Mouse (Mus musculus) stomach, postnatal 0 days (tissue): ENCODE measurements at regions not wholly inside any gene's neighbourhood (a gene's known extent, or its start where the extent isn't known, plus 50 kb on each side); places are given as distances from the start of the nearest gene placed in this dataset.

Experiments
- ATAC-seq: fragments of 200-750 bp; cut with Nextera tagmentation; 2 replicates; pipeline ENCODE4 v1.8.0; 2017; ENCODE audit not compliant: low FRiP score, low TSS enrichment
- DNase-seq: peaks from one replicate; pipeline ENCODE4 v3.0.0-alpha.2; 2016; ENCODE audit warnings: low spot score
- H3K27ac ChIP-seq: fragments of 300-500 bp; sonication (generic); replicated peaks from 2 replicates; pipeline ENCODE4 v1.5.1; 2014; ENCODE audit warnings: mild to moderate bottlenecking, control low read depth
- H3K27me3 ChIP-seq: fragments of 300-500 bp; sonication (generic); 2 replicates; pipeline ENCODE4 v1.6.1; 2014; ENCODE audit warnings: low read length; ENCODE audit not compliant: control insufficient read depth, insufficient read depth
- H3K36me3 ChIP-seq: fragments of 300-500 bp; sonication (generic); 2 replicates; pipeline ENCODE4 v1.6.1; 2014; ENCODE audit warnings: low read length, mixed read lengths; ENCODE audit not compliant: control insufficient read depth, insufficient read depth
- H3K4me1 ChIP-seq: fragments of 300-500 bp; sonication (generic); replicated peaks from 2 replicates; pipeline ENCODE4 v1.6.1; 2014; ENCODE audit warnings: antibody characterized with exemption; ENCODE audit not compliant: control insufficient read depth, insufficient read depth
- H3K4me2 ChIP-seq: fragments of 300-500 bp; sonication (generic); replicated peaks from 2 replicates; pipeline ENCODE4 v1.6.1; 2014; ENCODE audit warnings: low read depth, mild to moderate bottlenecking, control low read depth, moderate library complexity
- H3K4me3 ChIP-seq: fragments of 300-500 bp; sonication (generic); 2 replicates; pipeline ENCODE4 v1.5.1; 2014; ENCODE audit warnings: low read depth, low read length, control low read depth
- H3K9ac ChIP-seq: fragments of 300-500 bp; sonication (generic); 2 replicates; pipeline ENCODE4 v1.6.1; 2014; ENCODE audit warnings: mild to moderate bottlenecking, low read length, control low read depth, mixed read lengths
- H3K9me3 ChIP-seq: fragments of 300-500 bp; sonication (generic); 2 replicates; pipeline ENCODE4 v1.6.1; 2016; ENCODE audit warnings: low read length; ENCODE audit not compliant: control insufficient read depth
- CTCF ChIP-seq: IDR thresholded peaks from 2 replicates; pipeline ENCODE4 v1.5.1; 2016; ENCODE audit warnings: antibody characterized with exemption, low read depth, mild to moderate bottlenecking, moderate library complexity
- EP300 ChIP-seq: optimal IDR thresholded peaks from 2 replicates; pipeline ENCODE3; 2016; ENCODE audit warnings: antibody characterized with exemption
- WGBS: fragments of 180-500 bp; shearing (Covaris S2); extraction: QIAGEN DNeasy Blood & Tissue Kit; methylation state at CpG from one replicate; pipeline ENCODE4 v1.1.7; 2014; 5-methylcytosine and 5-hydroxymethylcytosine counted together

DNA sequence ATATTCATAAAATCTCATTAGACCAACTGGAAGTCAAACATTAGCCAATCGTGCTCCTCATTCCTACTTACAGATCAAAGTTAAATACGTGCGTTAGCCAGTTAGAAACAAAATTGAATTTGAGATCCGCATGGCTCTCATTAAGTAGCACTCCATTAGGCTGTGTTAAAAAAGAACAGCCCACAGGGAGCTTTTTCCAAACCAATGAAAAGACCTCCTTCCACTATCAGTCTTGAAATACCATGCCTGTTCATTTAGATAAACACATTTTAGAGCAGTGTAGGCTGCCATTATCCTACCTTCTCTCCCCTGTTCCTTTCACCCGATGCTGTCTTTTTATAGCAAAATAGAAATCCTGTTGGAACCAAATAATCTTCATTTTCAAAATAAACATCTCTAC is 261.5 kb upstream of the Ppargc1a start:
- no peak for TF ChIP-seq CTCF
- TF ChIP-seq EP300: no peak
- Histone ChIP-seq H3K9ac (no peak overlapping the region), H3K27me3 (no peaks in the 10 kb centered on the region), H3K36me3 (no peaks in the 10 kb centered on the region), H3K4me2 (no peak overlapping the region), H3K4me1 (no peaks in the 10 kb centered on the region), H3K4me3 (no peak overlapping the region), H3K27ac (no peak overlapping the region), H3K9me3 (no peaks in the 10 kb centered on the region)
- 79% methylated on average over 5 of the region's 5 CpGs for WGBS
- ATAC-seq (no peak), DNase-seq (no peak)

DNA sequence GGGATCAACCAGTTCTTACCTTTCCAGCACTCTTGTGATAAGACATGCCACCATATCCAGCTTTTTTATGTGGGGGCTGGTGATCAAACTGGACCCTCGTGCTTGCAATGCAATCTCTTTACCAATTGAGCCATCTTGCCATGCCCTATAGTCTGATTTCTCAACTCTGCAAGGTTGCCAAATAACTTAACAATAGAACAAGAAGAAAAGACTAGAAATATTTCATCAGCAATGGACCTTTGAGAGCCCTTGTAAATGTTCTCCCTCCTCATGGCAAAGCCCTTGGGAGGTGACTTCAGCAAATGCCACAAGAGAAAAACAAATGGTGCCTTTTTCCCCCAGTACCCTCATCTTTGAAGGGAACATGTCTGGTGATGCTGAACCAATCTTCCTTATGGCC is 258.7 kb upstream of the Ppargc1a start:
- no peaks in the 10 kb centered on the region for H3K36me3 ChIP-seq
- H3K9ac ChIP-seq: no peak overlapping the region
- no peak overlapping the region for H3K4me2 ChIP-seq
- 75% methylated on average over 1 of the region's 1 CpGs for WGBS
- no peak for ATAC-seq
- H3K27me3 ChIP-seq: no peaks in the 10 kb centered on the region
- TF ChIP-seq CTCF: no peak
- no peak for TF ChIP-seq EP300
- H3K4me1 ChIP-seq: no peaks in the 10 kb centered on the region
- DNase-seq: no peak
- H3K4me3 ChIP-seq: no peak overlapping the region
- no peaks in the 10 kb centered on the region for H3K9me3 ChIP-seq
- no peak overlapping the region for H3K27ac ChIP-seq

DNA sequence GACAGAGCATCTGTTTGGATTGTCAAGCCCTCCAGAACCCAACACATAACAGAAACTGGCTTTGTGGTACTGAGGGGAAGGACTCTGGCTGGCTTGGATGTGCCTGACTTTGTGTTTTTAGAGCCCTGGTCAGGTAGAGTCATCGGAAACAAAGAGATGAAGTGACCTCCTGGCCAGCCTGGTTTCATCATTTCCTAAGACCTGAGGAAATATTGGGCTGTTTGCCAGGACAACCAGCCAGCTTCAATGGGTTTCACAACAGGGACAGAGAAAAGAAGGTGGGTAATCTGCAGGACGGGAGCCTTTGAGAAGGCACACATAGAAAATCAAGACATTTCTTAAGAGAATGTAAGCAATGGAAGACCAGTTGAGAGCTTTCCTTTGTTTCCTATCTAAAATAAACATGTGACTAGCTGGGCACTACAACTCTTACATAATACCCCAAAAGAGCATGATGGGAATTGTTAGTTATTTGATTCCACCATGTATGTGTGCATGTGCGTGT is 258.1 kb upstream of the Ppargc1a start:
- H3K9ac ChIP-seq: no peak overlapping the region
- no peaks in the 10 kb centered on the region for H3K9me3 ChIP-seq
- no peak for TF ChIP-seq EP300
- no peak for TF ChIP-seq CTCF
- no peak overlapping the region for H3K4me2 ChIP-seq
- WGBS: 79% methylated on average over 3 of the region's 3 CpGs
- DNase-seq (no peak), ATAC-seq (no peak; the same call in 1 of the 2 replicates)
- no peak overlapping the region for H3K4me3 ChIP-seq
- no peaks in the 10 kb centered on the region for H3K27me3 ChIP-seq
- no peaks in the 10 kb centered on the region for H3K36me3 ChIP-seq
- no peaks in the 10 kb centered on the region for H3K4me1 ChIP-seq
- H3K27ac ChIP-seq: no peak overlapping the region

DNA sequence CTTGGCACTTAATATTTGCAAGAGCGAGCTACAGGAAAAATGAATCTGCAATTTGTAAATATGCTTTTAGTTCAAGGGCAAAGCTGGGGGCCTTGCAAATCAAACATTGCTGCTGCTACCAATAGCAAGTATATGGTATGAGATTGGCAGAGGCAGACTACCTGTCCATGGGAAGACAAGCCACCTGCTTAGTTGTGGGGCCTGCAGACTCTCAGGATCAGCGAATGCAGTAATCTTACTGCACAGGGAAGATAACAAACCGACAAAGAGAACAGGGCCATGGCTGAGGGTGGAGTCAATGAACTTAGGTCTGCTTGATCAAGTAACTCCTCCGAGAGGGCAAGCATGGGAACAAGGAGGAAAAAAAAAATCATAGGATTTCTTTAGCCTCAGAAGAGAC is 257.2 kb upstream of the Ppargc1a start:
- 71% methylated on average over 4 of the region's 4 CpGs for WGBS
- TF ChIP-seq EP300 (no peak), CTCF (no peak)
- H3K4me2 ChIP-seq: no peak overlapping the region
- no peaks in the 10 kb centered on the region for H3K9me3 ChIP-seq
- ATAC-seq: no peak
- no peak overlapping the region for H3K4me3 ChIP-seq
- no peak overlapping the region for H3K27ac ChIP-seq
- no peaks in the 10 kb centered on the region for H3K4me1 ChIP-seq
- no peaks in the 10 kb centered on the region for H3K27me3 ChIP-seq
- H3K9ac ChIP-seq: no peak overlapping the region
- no peaks in the 10 kb centered on the region for H3K36me3 ChIP-seq
- no peak for DNase-seq

DNA sequence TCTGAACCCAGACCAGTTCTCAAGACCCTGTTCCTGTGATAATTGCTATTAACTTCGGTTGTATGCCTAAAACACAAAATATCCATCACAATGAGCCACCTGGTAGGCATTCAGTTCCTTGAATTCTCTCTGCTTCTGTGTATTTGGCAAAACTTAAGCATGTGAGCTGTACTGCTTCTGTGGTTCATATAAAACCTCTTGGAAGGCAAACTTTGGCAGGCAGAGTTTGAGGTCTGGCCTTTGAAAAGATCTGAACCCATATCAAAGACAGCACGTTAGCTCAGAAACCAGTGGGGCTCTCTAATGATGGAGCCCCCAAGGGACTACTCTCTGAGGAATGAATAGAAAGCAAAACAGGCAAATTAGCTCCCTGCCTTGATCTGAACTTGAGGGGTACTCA is 256.1 kb upstream of the Ppargc1a start:
- no peak overlapping the region for H3K9ac ChIP-seq
- no peak for DNase-seq
- no peaks in the 10 kb centered on the region for H3K4me1 ChIP-seq
- H3K36me3 ChIP-seq: no peaks in the 10 kb centered on the region
- H3K9me3 ChIP-seq: no peaks in the 10 kb centered on the region
- H3K27ac ChIP-seq: no peak overlapping the region
- ATAC-seq: no peak
- H3K4me3 ChIP-seq: no peak overlapping the region
- H3K4me2 ChIP-seq: no peak overlapping the region
- no peak for TF ChIP-seq EP300
- no peaks in the 10 kb centered on the region for H3K27me3 ChIP-seq
- WGBS: 87% methylated on average over 2 of the region's 2 CpGs

DNA sequence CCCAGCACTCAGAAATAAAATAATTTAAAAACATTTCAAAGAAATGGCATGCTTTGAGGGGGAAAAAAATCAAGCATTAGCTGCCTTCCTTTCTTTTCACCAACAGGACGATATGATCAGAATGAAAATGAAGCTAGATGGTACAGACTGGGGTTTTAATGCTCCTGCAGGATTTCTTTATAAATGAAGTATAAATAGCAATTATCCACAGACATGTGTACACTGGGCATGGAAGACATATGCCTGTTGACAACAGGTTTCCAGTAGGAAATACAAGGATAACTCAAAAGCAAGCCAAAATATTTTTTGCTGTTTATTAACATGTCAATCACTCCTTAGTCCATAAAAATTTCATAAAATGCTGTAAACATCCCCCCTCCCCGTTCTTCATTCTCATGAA is 248.7 kb upstream of the Ppargc1a start:
- WGBS: 72% methylated on average over 2 of the region's 2 CpGs
- DNase-seq (no peak), ATAC-seq (no peak)
- H3K27ac ChIP-seq: no peak overlapping the region
- H3K9ac ChIP-seq: no peak overlapping the region
- H3K4me1 ChIP-seq: no peaks in the 10 kb centered on the region
- H3K9me3 ChIP-seq: no peaks in the 10 kb centered on the region
- H3K36me3 ChIP-seq: no peaks in the 10 kb centered on the region
- no peak overlapping the region for H3K4me3 ChIP-seq
- H3K27me3 ChIP-seq: no peaks in the 10 kb centered on the region
- TF ChIP-seq EP300: no peak
- TF ChIP-seq CTCF: no peak
- no peak overlapping the region for H3K4me2 ChIP-seq
